Mouse (Mus musculus) thymus, adult 2 months (tissue): ENCODE results near the gene Mapk1.

ENCODE experiments used
- CTCF ChIP-seq: fragments of 200-500 bp; IDR thresholded peaks from 2 replicates; pipeline ENCODE4 v1.5.1; 2012; ENCODE audit warnings: mild to moderate bottlenecking, control low read depth, low read length, moderate library complexity, borderline replicate concordance; ENCODE audit not compliant: control insufficient read depth, poor library complexity, insufficient read depth; ENCODE audit errors: extremely low read depth
- POLR2A ChIP-seq: fragments of 200-500 bp; IDR thresholded peaks from 2 replicates; pipeline ENCODE4 v1.6.1; 2012; ENCODE audit warnings: mild to moderate bottlenecking, low read length, control low read depth, moderate library complexity; ENCODE audit not compliant: control insufficient read depth, poor library complexity, insufficient read depth; ENCODE audit errors: extremely low read depth

DNA sequence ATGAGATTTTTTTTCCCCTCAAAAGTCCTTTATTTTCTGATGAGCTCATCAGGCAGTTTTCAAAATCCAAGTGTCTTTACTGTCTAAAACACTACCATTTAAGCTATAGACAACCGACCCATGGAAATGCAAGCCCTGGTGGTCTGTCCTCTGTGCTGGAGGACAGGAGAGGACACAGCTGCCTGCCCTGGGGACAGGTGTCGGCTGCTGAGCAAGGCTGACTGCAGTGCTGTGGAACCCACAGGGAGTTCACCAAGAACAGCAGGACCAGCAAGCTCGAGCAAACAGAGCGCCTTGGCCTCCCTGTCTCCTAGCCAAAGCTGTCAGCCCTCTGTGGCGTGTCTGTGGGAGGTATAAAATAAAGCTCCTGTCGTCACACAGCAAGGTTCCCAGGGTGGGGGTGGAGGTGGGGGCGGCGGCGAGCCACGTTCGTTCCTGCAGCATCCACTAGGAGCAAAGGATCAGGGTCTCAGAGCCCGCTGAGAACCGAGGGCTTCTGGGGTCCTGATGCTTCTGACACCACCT, 103.5 kb downstream of the Mapk1 start:
- TF ChIP-seq CTCF (no peak), POLR2A (no peak)
